Mouse (Mus musculus) neural tube, embryonic 12.5 days (tissue): ENCODE measurements around the gene Gli1. TPM values are rescaled to one million over a fixed set of nuclear protein-coding genes. Genes with fewer than 3 reads are reported as not detected.

Experiments
- ATAC-seq: fragments of 200-750 bp; cut with Nextera tagmentation; 2 replicates; pipeline ENCODE4 v1.8.0; 2017; ENCODE audit warnings: low read depth, mild to moderate bottlenecking, moderate TSS enrichment, moderate library complexity; ENCODE audit not compliant: low FRiP score
- H3K27ac ChIP-seq: fragments of 300-500 bp; sonication (generic); 2 replicates; pipeline ENCODE4 v1.5.1; 2016
- H3K27me3 ChIP-seq: fragments of 300-500 bp; sonication (generic); replicated peaks from 2 replicates; pipeline ENCODE4 v1.6.1; 2016; ENCODE audit warnings: mild to moderate bottlenecking
- H3K36me3 ChIP-seq: fragments of 300-500 bp; sonication (generic); 2 replicates; pipeline ENCODE4 v1.6.1; 2016; ENCODE audit warnings: mild to moderate bottlenecking
- H3K4me1 ChIP-seq: fragments of 300-500 bp; sonication (generic); 2 replicates; pipeline ENCODE4 v1.6.1; 2016
- H3K4me2 ChIP-seq: fragments of 300-500 bp; sonication (generic); replicated peaks from 2 replicates; pipeline ENCODE4 v1.6.1; 2016; ENCODE audit warnings: mild to moderate bottlenecking
- H3K4me3 ChIP-seq: fragments of 300-500 bp; sonication (generic); 2 replicates; pipeline ENCODE4 v1.5.1; 2016
- H3K9ac ChIP-seq: fragments of 300-500 bp; sonication (generic); 2 replicates; pipeline ENCODE4 v1.6.1; 2016; ENCODE audit warnings: mild to moderate bottlenecking
- H3K9me3 ChIP-seq: fragments of 300-500 bp; sonication (generic); 2 replicates; pipeline ENCODE4 v1.6.1; 2016; ENCODE audit warnings: mild to moderate bottlenecking
- WGBS: fragments of 180-500 bp; shearing (Covaris S2); methylation state at CpG from one replicate; pipeline ENCODE4 v1.1.7; 2016; 5-methylcytosine and 5-hydroxymethylcytosine counted together
- polyA plus RNA-seq: library from polyadenylated mRNA; unstranded; fragments of >200 nt; fragmentation: Nextera tagmentation; extraction: Ambion mirVana; gene quantifications from 2 replicates; pipeline ENCODE4 v1.2.1, GENCODE M21; 2016

The Gli1 gene
- polyA plus RNA-seq, 1 experiment from 2014 or later, result 3.6 TPM

- Histone ChIP-seq H3K4me2 (peak overlapping the region; percentile 78), H3K4me3 (peak overlapping the region; percentile 39), H3K36me3 (no peaks in the 10 kb centered on the region), H3K27ac (0 out of 2 replicates have a peak overlapping the region, but pooled peaks have one; percentile 4), H3K27me3 (peaks cover 24% of the 10 kb centered on the region), H3K4me1 (peaks cover 39% of the 10 kb centered on the region), H3K9ac (peak overlapping the region; percentile 35; the same call in 1 of the 2 replicates), H3K9me3 (no peaks in the 10 kb centered on the region)
- 0 out of 2 replicates have a peak, but pooled peaks have one; percentile 2 for ATAC-seq
- WGBS, result under 1% methylated on average over 27 of the region's 27 CpGs
Measured at GRCm38 (mm10) chr10:127340577-127341359, 1.0 kb downstream of the Gli1 start.

GRCm38 (mm10) chr10:127339683-127340576, 1.8 kb downstream of the Gli1 start:
- H3K36me3 ChIP-seq, result no peaks in the 10 kb centered on the region
- ATAC-seq, result peak; percentile 18; the same call in 1 of the 2 replicates
- H3K4me3 ChIP-seq, result peak overlapping the region; percentile 39
- under 1% methylated on average over 42 of the region's 42 CpGs for WGBS
- 0 out of 2 replicates have a peak overlapping the region, but pooled peaks have one; percentile 4 for H3K27ac ChIP-seq
- peaks cover 39% of the 10 kb centered on the region for H3K4me1 ChIP-seq
- H3K9me3 ChIP-seq, result no peaks in the 10 kb centered on the region
- peak overlapping the region; percentile 78 for H3K4me2 ChIP-seq
- H3K9ac ChIP-seq, result peak overlapping the region; percentile 35
- peaks cover 24% of the 10 kb centered on the region for H3K27me3 ChIP-seq

GRCm38 (mm10) chr10:127338930-127339682, 2.7 kb downstream of the Gli1 start:
- ATAC-seq, result peak; percentile 59
- Histone ChIP-seq H3K27ac (no peak overlapping the region), H3K9me3 (no peaks in the 10 kb centered on the region), H3K36me3 (no peaks in the 10 kb centered on the region), H3K27me3 (peaks cover 24% of the 10 kb centered on the region), H3K4me1 (peaks cover 39% of the 10 kb centered on the region), H3K4me3 (peak overlapping the region; percentile 39), H3K4me2 (peak overlapping the region; percentile 78), H3K9ac (peak overlapping the region; percentile 35)
- WGBS, result under 1% methylated on average over 31 of the region's 31 CpGs

GRCm38 (mm10) chr10:127337536-127338099, 4.2 kb downstream of the Gli1 start:
- H3K36me3 ChIP-seq, result no peaks in the 10 kb centered on the region
- 84% methylated on average over 6 of the region's 6 CpGs for WGBS
- no peak overlapping the region for H3K4me3 ChIP-seq
- H3K9ac ChIP-seq, result no peak overlapping the region
- no peak overlapping the region for H3K27ac ChIP-seq
- peaks cover 24% of the 10 kb centered on the region for H3K27me3 ChIP-seq
- peaks cover 39% of the 10 kb centered on the region for H3K4me1 ChIP-seq
- no peak for ATAC-seq
- H3K9me3 ChIP-seq, result no peaks in the 10 kb centered on the region
- no peak overlapping the region for H3K4me2 ChIP-seq

GRCm38 (mm10) chr10:127336952-127337351, 4.8 kb downstream of the Gli1 start:
- Histone ChIP-seq H3K9ac (no peak overlapping the region), H3K27ac (no peak overlapping the region), H3K4me2 (no peak overlapping the region), H3K36me3 (no peaks in the 10 kb centered on the region), H3K27me3 (peaks cover 22% of the 10 kb centered on the region), H3K9me3 (no peaks in the 10 kb centered on the region), H3K4me1 (peaks cover 33% of the 10 kb centered on the region), H3K4me3 (no peak overlapping the region)
- ATAC-seq, result no peak
- WGBS, result 77% methylated on average over 5 of the region's 5 CpGs

GRCm38 (mm10) chr10:127335271-127335670, 6.5 kb downstream of the Gli1 start:
- ATAC-seq, result no peak
- Histone ChIP-seq H3K4me3 (no peak overlapping the region), H3K9ac (no peak overlapping the region), H3K27ac (no peak overlapping the region), H3K9me3 (no peaks in the 10 kb centered on the region), H3K4me2 (no peak overlapping the region), H3K27me3 (peaks cover 5% of the 10 kb centered on the region), H3K4me1 (peaks cover 16% of the 10 kb centered on the region), H3K36me3 (no peaks in the 10 kb centered on the region)
- WGBS, result 71% methylated on average over 1 of the region's 1 CpGs

GRCm38 (mm10) chr10:127333152-127333551, 8.6 kb downstream of the Gli1 start:
- H3K4me2 ChIP-seq, result no peak overlapping the region

GRCm38 (mm10) chr10:127332211-127332874, 9.4 kb downstream of the Gli1 start:
- Histone ChIP-seq H3K4me2 (peak overlapping the region; percentile 43), H3K4me3 (no peak overlapping the region), H3K9ac (no peak overlapping the region), H3K36me3 (no peaks in the 10 kb centered on the region), H3K27me3 (peaks cover 23% of the 10 kb centered on the region), H3K9me3 (no peaks in the 10 kb centered on the region), H3K4me1 (no peaks in the 10 kb centered on the region), H3K27ac (no peak overlapping the region)
- no peak for ATAC-seq
- WGBS, result 38% methylated on average over 31 of the region's 31 CpGs

More at GRCm38 (mm10) chr10:127333152-127333551, 8.6 kb downstream of the Gli1 start:
- 78% methylated on average over 5 of the region's 5 CpGs for WGBS
- peaks cover 15% of the 10 kb centered on the region for H3K27me3 ChIP-seq
- H3K9me3 ChIP-seq, result no peaks in the 10 kb centered on the region
- no peak overlapping the region for H3K9ac ChIP-seq
- no peaks in the 10 kb centered on the region for H3K4me1 ChIP-seq
- H3K4me3 ChIP-seq, result no peak overlapping the region
- no peak overlapping the region for H3K27ac ChIP-seq
- H3K36me3 ChIP-seq, result no peaks in the 10 kb centered on the region
- ATAC-seq, result no peak

GRCm38 (mm10) chr10:127330212-127330611, 11.6 kb downstream of the Gli1 start:
- Histone ChIP-seq H3K27ac (no peak overlapping the region), H3K9ac (no peak overlapping the region), H3K9me3 (no peaks in the 10 kb centered on the region), H3K27me3 (peaks cover 45% of the 10 kb centered on the region), H3K36me3 (no peaks in the 10 kb centered on the region), H3K4me2 (no peak overlapping the region), H3K4me1 (peaks cover 14% of the 10 kb centered on the region), H3K4me3 (no peak overlapping the region)
- no peak for ATAC-seq
- 83% methylated on average over 7 of the region's 7 CpGs for WGBS

- H3K4me3 ChIP-seq, result no peak overlapping the region
- peaks cover 63% of the 10 kb centered on the region for H3K27me3 ChIP-seq
- peaks cover 14% of the 10 kb centered on the region for H3K4me1 ChIP-seq
- ATAC-seq, result no peak
- H3K4me2 ChIP-seq, result no peak overlapping the region
- H3K27ac ChIP-seq, result no peak overlapping the region
- WGBS, result 50% methylated on average over 18 of the region's 18 CpGs
- H3K9ac ChIP-seq, result no peak overlapping the region
- no peaks in the 10 kb centered on the region for H3K9me3 ChIP-seq
- no peaks in the 10 kb centered on the region for H3K36me3 ChIP-seq
Measured at GRCm38 (mm10) chr10:127327461-127328145, 14.2 kb downstream of the Gli1 start.
